Mouse (Mus musculus): ENCODE data around the gene 1600014C10Rik.

Gene 1600014C10Rik

DNA sequence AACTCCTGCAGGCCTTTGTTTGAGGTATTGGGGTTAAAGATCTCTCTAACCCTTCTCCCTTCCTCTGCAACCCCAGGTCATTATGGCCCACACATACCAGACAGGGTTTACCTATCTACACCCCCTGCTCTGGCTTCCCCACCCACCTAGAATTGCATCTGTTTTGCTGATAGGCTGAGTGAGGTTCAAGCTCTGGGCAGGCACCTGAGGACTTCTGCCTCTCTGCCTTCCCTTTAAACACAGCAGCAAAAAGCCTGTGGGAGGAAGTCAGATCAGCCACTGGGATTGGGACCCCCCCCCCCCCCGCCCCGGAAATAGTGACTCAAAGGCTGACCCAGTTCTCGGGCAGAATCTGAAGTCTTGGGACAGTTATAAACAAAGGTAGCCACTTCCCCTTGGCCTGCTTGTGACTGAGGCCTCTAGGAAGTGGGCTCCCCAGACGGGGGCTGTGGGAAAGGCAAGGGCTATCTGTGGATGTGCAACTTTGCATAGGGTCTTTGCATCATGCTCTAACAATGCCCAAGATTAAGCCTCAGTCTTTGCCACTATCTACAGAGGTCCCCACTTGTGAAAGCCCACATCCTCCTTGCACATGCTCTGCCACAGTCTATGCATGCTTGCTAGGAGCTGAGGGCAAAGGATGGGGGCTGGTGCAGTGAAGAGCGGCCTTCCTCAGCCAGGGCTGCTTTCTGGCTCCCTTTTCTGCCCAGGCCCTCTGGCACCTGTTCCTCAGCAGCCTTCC lies 31.6 kb downstream of the 1600014C10Rik start:
- DNase-seq (ENCODE audit: low read depth), result no peak

DNA sequence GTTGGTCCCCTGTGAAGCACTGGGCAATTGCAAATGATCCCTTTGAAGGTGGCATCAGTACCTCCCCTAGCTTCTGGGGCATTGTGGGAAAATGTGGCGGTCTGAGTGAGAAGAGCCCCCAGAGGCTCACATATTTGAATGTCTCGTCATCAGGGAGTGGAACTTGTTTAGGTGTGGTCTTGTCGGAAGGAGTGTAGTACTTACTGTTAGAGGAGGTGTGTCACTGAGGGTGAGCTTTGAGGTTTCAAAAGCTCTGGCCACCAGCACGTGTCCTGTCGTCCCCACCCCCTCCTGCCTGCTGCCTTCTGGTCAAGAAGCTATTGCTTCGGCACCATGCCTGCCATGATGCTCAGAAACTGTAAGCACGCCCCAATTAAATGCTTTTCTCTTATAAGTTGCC lies 32.3 kb downstream of the 1600014C10Rik start:
- DNase-seq (ENCODE audit: low read depth), result no peak

DNA sequence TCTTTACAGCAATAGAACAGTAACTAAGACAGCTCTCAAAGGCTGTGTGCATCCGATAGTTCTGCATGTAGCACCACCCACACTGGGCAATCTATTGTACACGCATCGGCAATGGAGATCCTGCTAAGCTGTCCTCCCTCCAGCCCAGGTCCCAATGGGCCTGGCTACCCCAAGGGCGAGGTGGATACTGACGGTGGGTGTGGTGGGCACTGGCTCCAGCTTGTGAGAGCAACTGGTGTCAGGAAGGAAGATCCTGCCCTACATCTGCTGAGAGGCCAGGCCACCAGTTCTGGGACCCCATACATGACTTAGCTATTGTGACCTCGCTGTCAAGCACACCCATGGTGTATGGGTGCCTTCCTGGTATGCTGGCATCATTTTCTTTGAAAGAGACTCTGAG lies 32.7 kb downstream of the 1600014C10Rik start:
- DNase-seq (ENCODE audit: low read depth), result no peak

- DNase-seq (ENCODE audit: low read depth), result peak; percentile 88
Observed at GRCm38 (mm10) chr7:38217417-38218171, 34.6 kb downstream of the 1600014C10Rik start.

GRCm38 (mm10) chr7:38218631-38219367 lies 35.8 kb downstream of the 1600014C10Rik start:
- DNase-seq (ENCODE audit: low read depth), result no peak

GRCm38 (mm10) chr7:38219526-38219925 lies 36.5 kb downstream of the 1600014C10Rik start:
- no peak for DNase-seq (ENCODE audit: low read depth)

- DNase-seq (ENCODE audit: low read depth), result no peak
Observed at GRCm38 (mm10) chr7:38220866-38221265, 37.8 kb downstream of the 1600014C10Rik start.

- peak; percentile 48 for DNase-seq (ENCODE audit: low read depth)
Observed at GRCm38 (mm10) chr7:38224577-38225369, 41.8 kb downstream of the 1600014C10Rik start.

DNA sequence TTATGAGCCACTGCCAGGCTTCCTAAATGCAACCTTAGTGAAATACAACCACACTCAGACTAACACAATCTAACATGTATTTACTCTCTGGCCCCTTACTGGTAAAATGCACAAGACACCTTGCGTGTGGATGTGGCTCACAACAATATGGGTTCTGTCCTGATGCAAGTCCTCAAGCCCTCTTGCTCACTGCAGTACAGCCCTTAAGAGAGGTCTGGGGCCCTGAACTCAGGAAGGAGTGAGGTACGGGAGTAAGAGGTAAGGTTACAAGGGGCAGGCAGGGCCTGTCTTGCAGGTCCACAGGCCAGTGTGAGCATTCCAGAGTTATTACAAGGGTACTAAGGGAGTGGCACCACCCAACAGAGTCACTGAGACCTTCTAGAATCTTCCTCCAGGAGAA lies 43.2 kb downstream of the 1600014C10Rik start:
- no peak for DNase-seq (ENCODE audit: low read depth)

DNA sequence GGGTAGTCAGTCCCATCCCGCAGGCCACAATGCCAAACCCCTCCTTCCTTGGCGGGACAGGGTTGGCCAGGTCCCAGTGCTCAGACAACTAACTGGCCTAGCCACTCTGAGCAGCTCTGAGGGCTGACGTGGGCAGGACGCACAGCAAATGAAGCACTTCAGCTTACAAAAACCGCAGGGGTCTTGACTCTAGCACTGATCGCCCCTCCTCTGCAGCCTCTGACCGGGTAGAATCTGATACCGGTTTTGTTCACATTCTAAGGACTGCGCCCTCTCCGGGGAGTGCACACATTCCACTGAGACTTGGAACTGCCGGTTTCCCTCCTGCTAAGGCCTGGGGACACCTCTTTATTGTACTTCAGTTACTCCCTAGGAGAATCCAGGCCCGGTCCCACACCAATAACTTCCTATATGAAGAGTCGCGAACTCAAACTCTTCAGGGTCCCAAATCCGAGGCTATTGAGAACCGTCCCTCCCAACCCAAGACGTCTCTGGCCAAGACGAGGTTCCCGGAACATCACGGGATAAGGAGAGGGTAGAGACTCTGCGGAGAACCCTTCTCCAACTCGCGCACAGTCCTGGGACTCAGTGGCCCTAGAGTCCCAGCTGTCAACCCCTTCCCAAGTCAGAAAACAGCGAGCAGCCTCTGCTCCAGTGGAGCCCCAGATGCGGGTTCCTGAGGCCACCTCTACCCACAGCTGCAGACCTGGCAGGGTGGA lies 44.3 kb downstream of the 1600014C10Rik start:
- peak; percentile 92 for DNase-seq (ENCODE audit: low read depth)

- DNase-seq (ENCODE audit: low read depth), result peak; percentile 97
Observed at GRCm38 (mm10) chr7:38227900-38228298, 44.9 kb downstream of the 1600014C10Rik start, which contains the start of gene Plekhf1. Plekhf1 (minus strand) TSS chr7:38228016.

- no peak for DNase-seq (ENCODE audit: low read depth)
Observed at GRCm38 (mm10) chr7:38228329-38228728, 45.3 kb downstream of the 1600014C10Rik start.

- DNase-seq (ENCODE audit: low read depth), result peak; percentile 91
Observed at GRCm38 (mm10) chr7:38230285-38230684, 47.3 kb downstream of the 1600014C10Rik start.

GRCm38 (mm10) chr7:38236400-38237105 lies 53.5 kb downstream of the 1600014C10Rik start:
- DNase-seq (ENCODE audit: low read depth), result no peak

- no peak for DNase-seq (ENCODE audit: low read depth)
Observed at GRCm38 (mm10) chr7:38237140-38237539, 54.1 kb downstream of the 1600014C10Rik start.

- DNase-seq (ENCODE audit: low read depth), result no peak
Observed at GRCm38 (mm10) chr7:38242417-38242816, 59.4 kb downstream of the 1600014C10Rik start.

Measured in NIH3T3 (cell line).